Mouse (Mus musculus): Measurements from ENCODE around the gene Rptor.

Rptor gene

GRCm38 (mm10) chr11:119603527-119603905, 811 bp downstream of the Rptor start:
- DNase-seq (ENCODE audit: low spot score in 2 of 2) = no peak

GRCm38 (mm10) chr11:119607464-119607863, 4.8 kb downstream of the Rptor start:
- no peak for DNase-seq (ENCODE audit: low spot score in 2 of 2)

DNA sequence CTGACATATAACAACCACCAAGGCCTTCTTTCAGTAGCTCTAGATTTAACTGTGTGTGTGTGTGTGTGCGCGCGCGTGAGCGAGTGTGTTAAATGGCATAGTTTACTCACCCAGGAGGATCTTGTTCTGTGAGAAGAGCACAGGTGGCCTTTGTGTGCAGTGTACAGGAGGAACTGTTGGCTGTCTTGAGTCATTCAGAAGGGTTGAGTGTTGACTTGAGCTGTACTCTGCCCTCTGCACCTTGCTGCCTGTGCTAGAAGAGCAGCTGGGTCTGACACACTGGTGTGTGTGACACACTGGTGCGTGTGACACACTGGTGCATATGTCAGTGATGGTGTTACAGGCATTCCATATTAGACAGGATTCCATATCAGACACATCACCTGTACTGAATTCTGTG, 8.8 kb downstream of the Rptor start:
- no peak for DNase-seq (ENCODE audit: low spot score in 2 of 2)

DNA sequence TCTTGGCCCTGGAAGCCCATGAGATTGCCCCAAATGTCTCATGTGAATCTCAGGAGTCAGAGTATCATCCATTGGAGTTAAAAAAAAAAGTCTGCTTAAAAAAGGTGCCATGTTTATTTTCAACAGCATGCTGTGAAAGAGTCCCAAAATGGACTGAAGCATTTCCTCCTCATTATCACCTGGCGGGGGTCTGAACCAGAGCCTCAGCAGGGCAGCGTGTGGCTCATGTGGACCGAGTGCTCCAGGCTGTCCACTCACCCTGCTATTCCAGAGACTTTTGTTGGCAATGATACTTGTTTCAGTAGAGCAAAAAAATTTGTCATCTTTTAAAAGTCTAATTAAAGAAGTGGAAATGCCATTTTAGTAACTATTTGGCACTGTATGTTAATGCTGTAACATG, 9.5 kb downstream of the Rptor start:
- no peak for DNase-seq (ENCODE audit: low spot score in 2 of 2)

GRCm38 (mm10) chr11:119615087-119615486, 12.4 kb downstream of the Rptor start:
- DNase-seq (ENCODE audit: low spot score in 2 of 2) = no peak

DNA sequence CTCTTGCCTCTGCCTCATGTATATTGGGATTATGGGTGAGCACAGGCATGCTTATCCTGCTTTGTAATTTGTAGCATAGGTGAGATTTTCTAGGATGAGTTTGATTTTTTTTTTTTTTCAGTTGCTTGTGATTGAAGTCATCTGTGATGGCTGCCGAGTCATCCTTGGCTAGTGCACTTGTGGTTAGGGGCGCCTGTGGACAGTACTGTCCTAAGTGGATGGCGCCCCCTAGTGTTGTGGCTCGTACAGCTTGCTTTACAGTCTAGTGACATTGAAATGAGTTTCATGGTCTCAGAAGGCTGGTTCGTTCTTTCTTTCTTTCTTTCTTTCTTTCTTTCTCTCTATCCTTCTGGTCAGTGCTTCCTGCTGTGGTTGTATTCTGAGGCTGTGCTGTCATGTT, 16.1 kb downstream of the Rptor start:
- peak; percentile 19 to 53 for DNase-seq (ENCODE audit: low spot score in 2 of 2)

GRCm38 (mm10) chr11:119621266-119621665, 18.6 kb downstream of the Rptor start:
- no peak for DNase-seq (ENCODE audit: low spot score in 2 of 2)

DNA sequence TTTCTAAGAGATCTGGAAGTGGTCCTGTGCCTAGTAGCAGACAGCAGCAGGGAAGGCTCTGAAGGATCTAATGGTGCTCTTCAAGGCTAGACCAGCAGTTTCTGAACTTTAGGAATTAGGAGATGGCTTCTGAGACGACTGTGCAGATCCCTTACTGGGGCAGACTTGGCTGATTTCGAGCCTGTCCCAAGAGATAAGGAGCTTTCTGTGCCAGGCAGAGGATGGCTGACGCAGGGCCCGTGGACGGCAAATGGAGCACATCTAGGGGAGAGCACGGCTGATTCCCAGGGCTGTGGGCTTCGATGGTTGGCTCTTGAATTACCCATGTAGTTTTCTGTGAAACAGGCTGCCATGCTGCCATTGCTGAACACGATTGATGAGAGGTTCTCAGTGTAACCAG, 21.1 kb downstream of the Rptor start:
- DNase-seq (ENCODE audit: low spot score in 2 of 2) = no peak

DNA sequence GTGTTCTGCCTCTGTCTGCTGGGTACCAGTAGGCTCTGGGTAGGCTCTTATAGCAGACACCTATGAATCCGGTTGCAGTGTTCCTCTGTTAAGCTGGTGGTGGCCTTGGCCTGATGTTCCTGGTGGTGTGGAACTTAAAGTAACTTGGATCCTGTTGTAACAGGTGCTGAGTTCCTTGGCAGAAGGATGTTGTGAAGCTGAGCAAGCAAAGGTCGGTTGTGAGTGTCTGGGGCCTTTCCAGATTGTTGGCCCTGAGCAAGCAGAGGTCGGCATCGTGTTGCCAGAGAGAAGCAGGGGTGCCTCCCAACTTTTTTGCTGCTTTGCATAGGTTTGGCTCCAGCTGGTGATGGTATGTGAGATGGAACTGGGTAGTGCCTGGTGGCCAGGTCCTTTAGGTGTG, 21.7 kb downstream of the Rptor start:
- no peak for DNase-seq (ENCODE audit: low spot score in 2 of 2)

- DNase-seq (ENCODE audit: low spot score in 2 of 2) = no peak
These were observed 22.2 kb downstream of the Rptor start for GRCm38 (mm10) chr11:119624955-119625354.

- DNase-seq (ENCODE audit: low spot score in 2 of 2) = no peak
These were observed 22.8 kb downstream of the Rptor start for GRCm38 (mm10) chr11:119625476-119625875.

- DNase-seq (ENCODE audit: low spot score in 2 of 2) = no peak
These were observed 23.2 kb downstream of the Rptor start for GRCm38 (mm10) chr11:119625943-119626342.

DNA sequence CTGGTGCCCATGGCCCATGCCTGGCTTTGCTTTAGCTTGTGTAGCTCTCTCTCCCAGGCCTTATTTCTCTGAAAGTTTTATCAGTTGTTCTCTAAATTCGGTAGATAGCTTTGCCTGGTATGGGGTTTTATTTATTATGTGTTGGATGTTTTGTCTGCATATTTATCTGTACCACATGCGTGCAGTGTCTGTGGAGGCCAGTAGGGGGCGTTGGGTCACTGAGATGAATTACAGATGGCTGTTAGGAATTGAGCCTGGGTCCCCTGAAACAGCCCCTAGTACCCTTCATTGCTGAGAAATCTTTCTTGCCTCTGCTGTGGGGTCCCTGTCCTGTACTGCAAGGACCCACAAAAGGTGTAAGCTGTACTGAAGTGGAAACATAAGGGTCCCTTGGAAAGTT, 24.5 kb downstream of the Rptor start:
- no peak for DNase-seq (ENCODE audit: low spot score in 2 of 2)

GRCm38 (mm10) chr11:119629072-119629471, 26.4 kb downstream of the Rptor start:
- no peak for DNase-seq (ENCODE audit: low spot score in 2 of 2)

GRCm38 (mm10) chr11:119630329-119630728, 27.6 kb downstream of the Rptor start:
- DNase-seq (ENCODE audit: low spot score in 2 of 2) = no peak

DNA sequence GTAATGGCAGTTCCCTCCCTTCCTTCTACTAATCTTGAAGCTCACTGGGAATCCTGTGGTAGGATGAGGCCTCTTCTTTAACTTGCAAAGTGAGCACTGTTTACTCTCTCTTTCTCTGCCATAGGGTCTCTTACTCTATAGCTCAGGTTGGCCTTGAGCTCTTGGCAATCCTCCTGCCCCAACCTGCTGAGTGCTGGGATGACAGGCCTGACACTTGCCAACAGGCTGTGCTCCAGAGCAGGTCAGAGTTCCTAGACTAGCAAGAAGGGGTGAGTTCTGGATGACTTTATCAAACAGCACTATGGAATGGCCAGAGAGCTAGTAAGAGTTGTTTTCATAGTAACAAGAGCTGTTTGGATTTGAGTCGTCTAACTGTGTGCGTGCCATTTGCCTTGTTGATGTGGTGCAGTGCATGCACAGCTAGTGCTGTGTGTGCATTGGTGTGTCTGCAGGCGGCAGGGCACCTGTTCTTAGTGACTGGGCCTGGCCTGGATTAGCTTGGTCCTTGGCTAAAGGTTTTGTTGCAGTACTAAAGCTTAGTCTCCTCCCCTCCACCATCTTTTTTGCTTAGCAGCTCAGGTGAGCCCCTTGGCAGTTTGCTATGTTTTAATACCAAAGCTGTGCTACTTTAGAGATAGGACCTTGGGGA, 28.6 kb downstream of the Rptor start:
- no peak for DNase-seq (ENCODE audit: low spot score in 2 of 2)

DNA sequence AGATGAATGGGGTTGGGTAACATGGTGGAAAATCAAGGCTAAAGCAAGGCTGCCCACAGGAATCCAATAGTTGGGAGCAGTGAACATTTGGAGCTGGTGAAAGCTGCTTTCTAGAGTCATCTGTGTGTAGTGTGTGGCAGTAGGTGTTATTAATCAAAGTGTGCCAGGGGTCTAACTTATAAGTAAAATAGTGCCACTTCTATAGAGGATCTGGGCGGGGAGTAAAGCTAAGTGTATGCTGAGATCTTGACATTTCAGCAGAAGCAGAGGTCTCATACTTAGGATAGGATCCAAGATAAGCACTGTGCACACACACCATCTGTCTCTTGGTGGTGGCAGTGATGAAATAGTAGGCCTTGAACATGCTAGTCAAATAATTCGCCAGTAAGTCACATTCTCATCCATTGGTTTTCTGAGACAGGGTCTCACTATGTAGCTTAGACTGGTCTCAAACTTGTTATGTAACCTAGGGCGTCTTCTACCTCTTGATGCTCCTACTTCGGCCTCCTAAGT, 33.7 kb downstream of the Rptor start:
- DNase-seq (ENCODE audit: low spot score in 2 of 2) = no peak

GRCm38 (mm10) chr11:119637519-119637918, 34.8 kb downstream of the Rptor start:
- no peak for DNase-seq (ENCODE audit: low spot score in 2 of 2)

DNA sequence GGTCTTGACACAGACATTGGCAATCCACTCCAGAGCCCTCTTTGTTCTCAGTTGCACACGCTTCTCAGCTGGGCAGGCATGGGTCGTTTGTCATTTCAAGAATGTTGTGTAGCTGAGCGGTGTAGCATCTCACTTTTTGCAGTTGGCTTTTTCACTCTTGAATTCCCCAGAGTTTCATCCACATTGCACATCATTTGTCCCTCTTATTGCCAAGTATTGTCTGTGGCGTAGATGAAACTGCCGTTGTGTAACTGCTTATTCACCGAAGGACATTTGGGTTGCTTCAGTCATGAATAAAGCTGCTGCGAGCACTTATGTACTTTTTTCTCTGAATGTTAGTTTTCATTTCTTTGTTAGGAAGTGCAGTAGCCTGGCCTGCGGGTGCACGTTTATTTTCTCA, 37.8 kb downstream of the Rptor start:
- no peak for DNase-seq (ENCODE audit: low spot score in 2 of 2)

- DNase-seq (ENCODE audit: low spot score in 2 of 2) = no peak
These were observed 39.2 kb downstream of the Rptor start for GRCm38 (mm10) chr11:119641831-119642381.

DNA sequence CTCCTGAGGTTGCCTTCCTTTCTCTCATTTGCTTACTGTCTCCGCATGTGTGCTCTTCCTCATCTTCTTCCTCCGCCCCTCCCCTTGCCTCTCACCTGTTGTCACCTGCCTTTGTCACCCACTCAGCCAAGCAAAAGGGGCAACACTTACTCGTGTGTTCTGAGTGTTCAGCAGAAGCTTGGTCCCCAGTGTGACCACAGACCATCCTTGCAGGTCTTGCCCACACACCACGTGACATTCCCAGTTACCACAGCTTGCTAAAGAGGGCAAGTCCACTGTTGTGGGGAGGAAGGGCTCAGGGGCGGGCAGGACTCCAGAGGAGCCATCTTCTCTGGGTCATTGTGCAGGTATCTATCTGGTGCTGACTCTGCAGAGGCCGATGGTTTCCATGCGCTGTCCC, 40.6 kb downstream of the Rptor start:
- peak; percentile 51 to 72 for DNase-seq (ENCODE audit: low spot score in 2 of 2)

GRCm38 (mm10) chr11:119644140-119644539, 41.4 kb downstream of the Rptor start:
- DNase-seq (ENCODE audit: low spot score in 2 of 2) = peak; percentile 43 to 72

DNA sequence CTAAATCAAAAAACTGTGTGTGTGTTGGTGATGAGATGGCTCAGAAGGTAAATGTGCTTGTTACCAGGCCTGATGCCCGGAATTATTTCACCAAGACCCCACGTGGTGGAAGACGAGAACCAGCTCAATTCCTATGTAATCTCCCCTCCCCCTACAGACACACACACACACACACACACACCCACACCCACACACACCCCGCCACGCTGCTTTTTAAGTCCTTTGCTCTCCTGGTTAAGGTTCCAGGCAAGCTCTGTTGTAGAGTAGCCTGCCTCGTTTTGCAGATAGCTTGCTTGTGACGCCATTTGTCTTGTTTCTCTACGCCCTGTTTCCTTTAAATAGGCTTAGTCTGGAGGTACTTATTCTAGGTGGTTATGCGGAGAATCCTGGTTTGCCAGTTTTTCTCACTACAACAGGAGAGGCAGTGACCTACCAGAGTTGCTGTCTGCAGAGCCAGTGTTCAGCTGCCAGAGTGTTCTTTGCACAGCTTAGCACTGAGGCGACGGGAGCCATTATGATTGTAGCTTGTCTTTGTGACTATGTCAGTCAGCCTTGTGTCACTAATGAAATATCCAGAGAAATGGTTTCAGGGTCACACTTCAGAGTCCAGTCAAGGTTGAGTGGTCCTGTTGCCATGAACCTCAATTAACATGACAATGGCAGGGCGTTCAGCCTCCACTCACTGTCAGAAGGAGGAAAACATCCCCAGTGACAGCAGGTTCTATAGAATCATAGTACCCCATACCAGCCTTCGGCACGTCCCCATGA, 42.1 kb downstream of the Rptor start:
- DNase-seq (ENCODE audit: low spot score in 2 of 2) = no peak
